Mouse (Mus musculus) hindbrain, embryonic 14.5 days (tissue): ENCODE results near the gene Cldn5. TPM values are rescaled to one million over a fixed set of nuclear protein-coding genes. Genes with fewer than 3 reads are reported as not detected.

ENCODE experiments used
- ATAC-seq: fragments of 200-750 bp; cut with Nextera tagmentation; 2 replicates; pipeline ENCODE4 v1.8.0; 2017; ENCODE audit warnings: moderate number of reproducible peaks, mild to moderate bottlenecking, moderate TSS enrichment, moderate library complexity; ENCODE audit not compliant: low FRiP score
- DNase-seq: peaks from one replicate; pipeline ENCODE4 v3.0.0-alpha.2; 2015; ENCODE audit warnings: low spot score
- H3K27ac ChIP-seq: fragments of 300-500 bp; sonication (generic); 2 replicates; pipeline ENCODE4 v1.5.1; 2014; ENCODE audit warnings: mild to moderate bottlenecking, moderate library complexity
- H3K27me3 ChIP-seq: fragments of 300-500 bp; sonication (generic); 2 replicates; pipeline ENCODE4 v1.6.1; 2014; ENCODE audit warnings: mild to moderate bottlenecking, low read length, mixed read lengths; ENCODE audit not compliant: control insufficient read depth, insufficient read depth
- H3K36me3 ChIP-seq: fragments of 300-500 bp; sonication (generic); replicated peaks from 2 replicates; pipeline ENCODE4 v1.6.1; 2014; ENCODE audit not compliant: control insufficient read depth, insufficient read depth
- H3K4me1 ChIP-seq: fragments of 300-500 bp; sonication (generic); replicated peaks from 2 replicates; pipeline ENCODE4 v1.6.1; 2014; ENCODE audit warnings: antibody characterized with exemption, low read length, mixed read lengths; ENCODE audit not compliant: control insufficient read depth, insufficient read depth
- H3K4me2 ChIP-seq: fragments of 300-500 bp; sonication (generic); replicated peaks from 2 replicates; pipeline ENCODE4 v1.6.1; 2014; ENCODE audit warnings: mild to moderate bottlenecking, moderate library complexity
- H3K4me3 ChIP-seq: fragments of 300-500 bp; sonication (generic); replicated peaks from 2 replicates; pipeline ENCODE4 v1.5.1; 2014; ENCODE audit warnings: mild to moderate bottlenecking, low read length
- H3K9ac ChIP-seq: fragments of 300-500 bp; sonication (generic); 2 replicates; pipeline ENCODE4 v1.6.1; 2014
- H3K9me3 ChIP-seq: fragments of 300-500 bp; sonication (generic); 2 replicates; pipeline ENCODE4 v1.6.1; 2016; ENCODE audit warnings: low read length; ENCODE audit not compliant: control insufficient read depth
- WGBS: fragments of 180-500 bp; shearing (Covaris S2); extraction: QIAGEN DNeasy Blood & Tissue Kit; methylation state at CpG from one replicate; pipeline ENCODE4 v1.1.7; 2014; 5-methylcytosine and 5-hydroxymethylcytosine counted together
- polyA plus RNA-seq: library from polyadenylated mRNA; unstranded; fragments of >200 nt; fragmentation: Nextera tagmentation; extraction: Ambion mirVana; gene quantifications from 2 replicates; pipeline ENCODE4 v1.2.1, GENCODE M21; 2014

The Cldn5 gene
- polyA plus RNA-seq, 1 experiment from 2014 or later: 122 TPM

DNA sequence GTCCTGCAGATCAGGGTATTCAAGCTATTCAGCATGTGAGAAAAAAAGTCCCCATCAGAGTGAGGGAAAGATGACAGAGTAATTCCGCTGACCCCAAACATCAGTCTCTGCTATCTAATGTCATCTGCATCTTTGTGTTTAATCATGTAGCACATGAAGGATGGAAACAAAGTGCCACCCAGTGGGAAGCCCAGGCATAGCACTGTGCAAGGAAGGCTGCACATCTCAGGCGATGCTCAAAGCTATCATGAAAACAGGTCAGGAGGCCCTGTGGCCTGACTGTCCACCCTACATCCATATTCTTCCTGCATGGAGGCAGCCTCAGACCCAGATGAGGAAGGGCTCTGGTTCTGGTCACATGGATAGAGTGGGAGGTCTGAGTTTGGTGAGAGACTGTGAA, 22.2 kb downstream of the Cldn5 start:
- peak; percentile 64; the same call in 1 of the 2 replicates for ATAC-seq
- Histone ChIP-seq H3K4me3 (no peak overlapping the region), H3K27me3 (no peaks in the 10 kb centered on the region), H3K9ac (no peak overlapping the region), H3K4me2 (no peak overlapping the region), H3K36me3 (0 out of 2 replicates have a peak, but pooled peaks cover 4% of the 10 kb centered on the region), H3K27ac (no peak overlapping the region), H3K9me3 (no peaks in the 10 kb centered on the region), H3K4me1 (no peaks in the 10 kb centered on the region)
- WGBS: 51% methylated on average over 2 of the region's 2 CpGs
- DNase-seq: peak; percentile 63

DNA sequence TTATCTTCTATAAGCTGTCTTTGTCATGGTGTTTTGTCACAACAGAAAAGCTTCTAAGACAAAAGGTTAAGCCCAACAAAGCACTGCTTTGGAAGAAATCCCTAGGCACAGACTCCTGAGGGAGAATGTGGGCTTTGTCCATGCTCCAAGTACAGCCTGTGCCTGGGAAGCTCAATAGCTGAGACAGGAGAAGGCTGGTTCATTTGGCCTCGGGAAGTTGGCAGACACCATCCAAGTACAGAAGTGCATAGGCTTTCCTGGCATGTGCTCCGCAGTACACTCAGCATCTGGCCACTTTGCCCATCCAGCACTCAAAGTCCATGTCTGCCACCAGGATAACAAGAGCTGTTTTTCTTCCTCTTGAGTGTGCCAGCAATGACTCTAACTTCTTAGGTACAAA, 29.1 kb downstream of the Cldn5 start:
- DNase-seq: no peak
- Histone ChIP-seq H3K27me3 (no peaks in the 10 kb centered on the region), H3K4me3 (no peak overlapping the region), H3K27ac (no peak overlapping the region), H3K36me3 (peaks cover 9% of the 10 kb centered on the region; the same call in 1 of the 2 replicates), H3K9me3 (no peaks in the 10 kb centered on the region), H3K4me2 (no peak overlapping the region), H3K4me1 (no peaks in the 10 kb centered on the region), H3K9ac (no peak overlapping the region)
- ATAC-seq: no peak
- 92% methylated on average over 2 of the region's 2 CpGs for WGBS

GRCm38 (mm10) chr16:18809001-18809400, 32.4 kb downstream of the Cldn5 start:
- Histone ChIP-seq H3K9ac (no peak overlapping the region), H3K27ac (no peak overlapping the region), H3K9me3 (no peaks in the 10 kb centered on the region), H3K27me3 (no peaks in the 10 kb centered on the region), H3K4me3 (no peak overlapping the region), H3K36me3 (peaks cover 5% of the 10 kb centered on the region; the same call in 1 of the 2 replicates), H3K4me1 (peaks cover 10% of the 10 kb centered on the region), H3K4me2 (no peak overlapping the region)
- 93% methylated on average over 5 of the region's 5 CpGs for WGBS
- DNase-seq (no peak), ATAC-seq (no peak)

GRCm38 (mm10) chr16:18811032-18811431, 34.4 kb downstream of the Cldn5 start:
- Histone ChIP-seq H3K27me3 (no peaks in the 10 kb centered on the region), H3K36me3 (peaks cover 19% of the 10 kb centered on the region), H3K27ac (no peak overlapping the region), H3K4me2 (peak overlapping the region; percentile 69), H3K4me3 (peak overlapping the region; percentile 56), H3K4me1 (peaks cover 10% of the 10 kb centered on the region), H3K9ac (peak overlapping the region; percentile 43), H3K9me3 (no peaks in the 10 kb centered on the region)
- 8% methylated on average over 5 of the region's 5 CpGs for WGBS
- DNase-seq (no peak), ATAC-seq (no peak)

GRCm38 (mm10) chr16:18811468-18812384, 35.1 kb downstream of the Cldn5 start, which contains the start of the genes Ufd1 and Cdc45:
Gene Ufd1 (plus strand): TSS chr16:18811779.
Gene Cdc45 (minus strand): TSS chr16:18811987.
- peak within 1 kb of the TSS; percentile 56 for H3K4me3 ChIP-seq
- ATAC-seq (peak; percentile 96), DNase-seq (peak; percentile 91)
- H3K9ac ChIP-seq: peak within 1 kb of the TSS; percentile 66
- H3K4me2 ChIP-seq: peak within 1 kb of the TSS; percentile 69
- WGBS: under 1% methylated on average over 42 of the region's 42 CpGs
- H3K27ac ChIP-seq: peak within 1 kb of the TSS; percentile 46
- H3K9me3 ChIP-seq: no peaks in the 10 kb centered on the region
- H3K4me1 ChIP-seq: peaks cover 10% of the 10 kb centered on the region
- peaks cover 25% of the 10 kb centered on the region for H3K36me3 ChIP-seq
- no peaks in the 10 kb centered on the region for H3K27me3 ChIP-seq

GRCm38 (mm10) chr16:18812385-18812910, 35.8 kb downstream of the Cldn5 start:
- H3K9ac ChIP-seq: peak overlapping the region; percentile 66
- 2% methylated on average over 31 of the region's 31 CpGs for WGBS
- peak overlapping the region; percentile 69 for H3K4me2 ChIP-seq
- no peaks in the 10 kb centered on the region for H3K9me3 ChIP-seq
- peaks cover 10% of the 10 kb centered on the region for H3K4me1 ChIP-seq
- peak; percentile 33 for DNase-seq
- no peaks in the 10 kb centered on the region for H3K27me3 ChIP-seq
- H3K4me3 ChIP-seq: peak overlapping the region; percentile 56
- peak overlapping the region; percentile 46 for H3K27ac ChIP-seq
- peak; percentile 69 for ATAC-seq
- peaks cover 28% of the 10 kb centered on the region for H3K36me3 ChIP-seq

- peaks cover 97% of the 10 kb centered on the region for H3K36me3 ChIP-seq
- no peaks in the 10 kb centered on the region for H3K9me3 ChIP-seq
- H3K4me1 ChIP-seq: no peaks in the 10 kb centered on the region
- no peak for ATAC-seq
- H3K27me3 ChIP-seq: no peaks in the 10 kb centered on the region
- H3K4me2 ChIP-seq: no peak overlapping the region
- WGBS: 92% methylated on average over 1 of the region's 1 CpGs
- H3K4me3 ChIP-seq: no peak overlapping the region
- H3K27ac ChIP-seq: no peak overlapping the region
- DNase-seq: no peak
- H3K9ac ChIP-seq: no peak overlapping the region
These were observed 45.7 kb downstream of the Cldn5 start for GRCm38 (mm10) chr16:18822356-18822755.

GRCm38 (mm10) chr16:18822925-18823324, 46.3 kb downstream of the Cldn5 start:
- 58% methylated on average over 4 of the region's 4 CpGs for WGBS
- Histone ChIP-seq H3K9ac (no peak overlapping the region), H3K36me3 (peaks cover 97% of the 10 kb centered on the region), H3K4me2 (no peak overlapping the region), H3K4me1 (no peaks in the 10 kb centered on the region), H3K4me3 (no peak overlapping the region), H3K27me3 (no peaks in the 10 kb centered on the region), H3K27ac (no peak overlapping the region), H3K9me3 (no peaks in the 10 kb centered on the region)
- DNase-seq (no peak), ATAC-seq (no peak)
